Mouse (Mus musculus) liver, embryonic 15.5 days (tissue): Measurements from ENCODE around the gene 6430550D23Rik. TPM values are rescaled to one million over a fixed set of nuclear protein-coding genes. Genes with fewer than 3 reads are reported as not detected.
"Not testable (repeated sequence)": the region's sequence is repeated elsewhere in the genome, so short reads cannot be mapped to it uniquely, and the experiment has no call there.

ENCODE experiments used
- ATAC-seq: fragments of 200-750 bp; cut with Nextera tagmentation; 2 replicates; pipeline ENCODE4 v1.8.0; 2017; ENCODE audit warnings: moderate number of reproducible peaks, mild to moderate bottlenecking, moderate library complexity; ENCODE audit not compliant: insufficient read depth
- H3K27ac ChIP-seq: fragments of 300-500 bp; sonication (generic); replicated peaks from 2 replicates; pipeline ENCODE4 v1.5.1; 2015; ENCODE audit warnings: mild to moderate bottlenecking, inconsistent platforms
- H3K27me3 ChIP-seq: fragments of 300-500 bp; sonication (generic); 2 replicates; pipeline ENCODE4 v1.6.1; 2015; ENCODE audit warnings: mild to moderate bottlenecking, inconsistent platforms
- H3K36me3 ChIP-seq: fragments of 300-500 bp; sonication (generic); replicated peaks from 2 replicates; pipeline ENCODE4 v1.6.1; 2015; ENCODE audit warnings: moderate library complexity, mild to moderate bottlenecking, inconsistent platforms
- H3K4me1 ChIP-seq: fragments of 300-500 bp; sonication (generic); replicated peaks from 2 replicates; pipeline ENCODE4 v1.6.1; 2015; ENCODE audit warnings: inconsistent platforms
- H3K4me2 ChIP-seq: fragments of 300-500 bp; sonication (generic); 2 replicates; pipeline ENCODE4 v1.6.1; 2015; ENCODE audit warnings: moderate library complexity, mild to moderate bottlenecking, inconsistent platforms
- H3K4me3 ChIP-seq: fragments of 300-500 bp; sonication (generic); replicated peaks from 2 replicates; pipeline ENCODE4 v1.5.1; 2015; ENCODE audit warnings: mild to moderate bottlenecking, inconsistent platforms
- H3K9ac ChIP-seq: fragments of 300-500 bp; sonication (generic); 2 replicates; pipeline ENCODE4 v1.6.1; 2015; ENCODE audit warnings: moderate library complexity, mild to moderate bottlenecking, inconsistent platforms
- H3K9me3 ChIP-seq: fragments of 300-500 bp; sonication (generic); replicated peaks from 2 replicates; pipeline ENCODE4 v1.6.1; 2016; ENCODE audit warnings: inconsistent platforms
- WGBS: fragments of 180-500 bp; shearing (Covaris S2); methylation state at CpG from one replicate; pipeline ENCODE4 v1.1.7; 2015; ENCODE audit warnings: mixed read lengths; ENCODE audit not compliant: insufficient replicate concordance; 5-methylcytosine and 5-hydroxymethylcytosine counted together
- polyA plus RNA-seq: library from polyadenylated mRNA; unstranded; fragments of >200 nt; fragmentation: Nextera tagmentation; extraction: Ambion mirVana; gene quantifications from 2 replicates; pipeline ENCODE4 v1.2.1, GENCODE M21; 2015

The 6430550D23Rik gene
- polyA plus RNA-seq, 1 experiment from 2014 or later = 0.90 TPM

DNA sequence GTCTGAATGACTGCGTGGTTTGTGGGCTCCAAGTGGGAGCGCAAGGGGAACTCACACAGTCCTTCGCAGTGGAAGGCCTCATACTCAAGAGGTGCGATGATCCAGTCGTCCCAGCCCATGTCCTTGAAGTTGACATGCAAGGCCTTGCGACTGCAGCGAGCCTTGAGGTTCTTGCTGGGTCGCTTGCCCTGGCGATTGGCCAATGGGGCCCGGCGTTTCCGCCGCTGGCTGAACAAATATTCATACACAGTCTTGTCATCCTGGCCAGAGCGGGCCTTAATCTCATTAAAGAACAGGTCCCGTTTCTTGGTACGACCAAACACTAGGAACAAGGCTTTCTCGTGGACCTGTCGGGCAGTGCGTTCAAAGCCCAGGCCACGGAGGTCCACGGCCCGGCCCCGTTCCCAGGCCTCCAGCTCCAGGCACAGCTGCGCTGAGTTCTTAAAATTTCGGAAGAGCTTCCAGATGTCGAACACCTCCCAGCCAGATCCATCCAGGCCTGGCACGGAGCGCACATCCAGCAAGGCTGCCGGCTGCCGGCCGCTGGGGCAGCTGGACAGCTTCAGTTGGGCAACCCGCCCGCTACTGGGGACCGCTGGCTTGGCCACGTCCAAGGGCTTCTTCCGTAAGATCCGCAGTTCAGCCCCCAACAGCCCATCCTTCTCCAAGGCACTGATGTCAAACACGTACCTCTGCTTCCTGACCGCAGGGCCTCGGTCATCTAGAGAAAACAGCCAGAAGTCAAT, 65.9 kb downstream of the 6430550D23Rik start:
- H3K4me3 ChIP-seq = no peak overlapping the region
- no peak overlapping the region for H3K9ac ChIP-seq
- H3K9me3 ChIP-seq = no peaks in the 10 kb centered on the region
- no peak overlapping the region for H3K27ac ChIP-seq
- WGBS = 83% methylated on average over 40 of the region's 40 CpGs
- H3K4me2 ChIP-seq = no peak overlapping the region
- ATAC-seq = no peak
- H3K4me1 ChIP-seq = peaks cover 10% of the 10 kb centered on the region
- H3K36me3 ChIP-seq = no peaks in the 10 kb centered on the region
- peaks cover 15% of the 10 kb centered on the region; the same call in 1 of the 2 replicates for H3K27me3 ChIP-seq

DNA sequence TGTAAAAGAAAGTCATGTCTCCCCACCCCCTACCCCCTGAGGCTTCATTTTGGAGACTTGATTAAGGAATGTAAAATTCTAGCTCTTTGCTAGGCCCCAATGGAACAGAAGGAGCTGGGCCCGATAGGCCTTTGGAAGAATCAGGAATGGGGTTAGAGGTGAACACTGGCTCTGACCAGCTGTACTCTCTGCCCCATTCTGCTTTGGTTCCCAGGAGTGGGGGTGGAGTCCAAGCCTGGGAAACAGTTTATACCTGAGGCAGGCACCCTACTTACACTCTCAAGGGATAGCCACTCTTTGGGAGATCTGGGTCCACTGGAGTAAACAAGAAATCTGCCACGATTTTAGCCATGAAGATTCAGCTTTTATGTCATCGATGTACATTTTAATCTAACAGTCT, 67.1 kb downstream of the 6430550D23Rik start, which contains the start of gene Gm15557:
TSS of gene Gm15557 (plus strand) at position 48 of the 400 bp plus-strand sequence.
- Histone ChIP-seq H3K36me3 (no peaks in the 10 kb centered on the region), H3K27me3 (peaks cover 15% of the 10 kb centered on the region; the same call in 1 of the 2 replicates), H3K4me1 (no peaks in the 10 kb centered on the region), H3K4me3 (no peak within 1 kb of the TSS), H3K9me3 (no peaks in the 10 kb centered on the region), H3K27ac (no peak within 1 kb of the TSS), H3K4me2 (no peak within 1 kb of the TSS), H3K9ac (no peak within 1 kb of the TSS)
- WGBS = 70% methylated on average over 3 of the region's 3 CpGs
- ATAC-seq = no peak

DNA sequence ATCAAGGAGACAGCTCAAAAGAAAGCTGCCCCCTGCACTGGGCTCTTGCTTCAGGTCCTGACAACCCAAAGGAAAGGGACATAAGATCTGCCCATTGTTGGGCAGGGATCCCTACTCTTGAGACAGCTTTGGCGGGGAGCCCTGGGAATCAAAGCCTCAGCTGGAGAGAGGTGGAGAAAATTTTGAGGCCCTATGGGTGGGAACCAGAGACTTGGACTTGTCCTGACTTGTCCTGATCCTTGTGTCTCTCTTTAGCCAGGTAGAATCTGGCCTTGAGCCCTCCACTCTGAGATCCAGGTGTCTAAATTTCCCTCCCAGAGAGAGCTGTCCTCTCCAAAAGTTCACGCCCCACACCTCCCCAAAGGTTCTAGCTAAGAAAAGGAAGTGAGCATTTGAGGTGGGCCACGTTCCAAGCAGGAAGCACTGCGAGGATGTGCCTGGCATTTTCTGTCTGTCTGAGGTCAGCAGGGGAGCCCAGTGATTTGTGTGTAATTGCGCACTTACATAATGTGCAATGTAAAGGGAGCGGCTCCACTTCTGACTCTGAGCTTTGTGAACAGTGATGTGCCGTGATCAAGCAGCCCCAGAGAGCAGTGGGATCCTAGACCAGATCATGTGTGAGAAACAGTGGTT, 67.8 kb downstream of the 6430550D23Rik start:
- no peaks in the 10 kb centered on the region for H3K36me3 ChIP-seq
- ATAC-seq = no peak
- H3K27ac ChIP-seq = no peak overlapping the region
- no peak overlapping the region for H3K9ac ChIP-seq
- H3K27me3 ChIP-seq = peaks cover 15% of the 10 kb centered on the region; the same call in 1 of the 2 replicates
- WGBS = 53% methylated on average over 7 of the region's 7 CpGs
- H3K4me3 ChIP-seq = no peak overlapping the region
- H3K4me2 ChIP-seq = no peak overlapping the region
- no peaks in the 10 kb centered on the region for H3K9me3 ChIP-seq
- H3K4me1 ChIP-seq = no peaks in the 10 kb centered on the region

DNA sequence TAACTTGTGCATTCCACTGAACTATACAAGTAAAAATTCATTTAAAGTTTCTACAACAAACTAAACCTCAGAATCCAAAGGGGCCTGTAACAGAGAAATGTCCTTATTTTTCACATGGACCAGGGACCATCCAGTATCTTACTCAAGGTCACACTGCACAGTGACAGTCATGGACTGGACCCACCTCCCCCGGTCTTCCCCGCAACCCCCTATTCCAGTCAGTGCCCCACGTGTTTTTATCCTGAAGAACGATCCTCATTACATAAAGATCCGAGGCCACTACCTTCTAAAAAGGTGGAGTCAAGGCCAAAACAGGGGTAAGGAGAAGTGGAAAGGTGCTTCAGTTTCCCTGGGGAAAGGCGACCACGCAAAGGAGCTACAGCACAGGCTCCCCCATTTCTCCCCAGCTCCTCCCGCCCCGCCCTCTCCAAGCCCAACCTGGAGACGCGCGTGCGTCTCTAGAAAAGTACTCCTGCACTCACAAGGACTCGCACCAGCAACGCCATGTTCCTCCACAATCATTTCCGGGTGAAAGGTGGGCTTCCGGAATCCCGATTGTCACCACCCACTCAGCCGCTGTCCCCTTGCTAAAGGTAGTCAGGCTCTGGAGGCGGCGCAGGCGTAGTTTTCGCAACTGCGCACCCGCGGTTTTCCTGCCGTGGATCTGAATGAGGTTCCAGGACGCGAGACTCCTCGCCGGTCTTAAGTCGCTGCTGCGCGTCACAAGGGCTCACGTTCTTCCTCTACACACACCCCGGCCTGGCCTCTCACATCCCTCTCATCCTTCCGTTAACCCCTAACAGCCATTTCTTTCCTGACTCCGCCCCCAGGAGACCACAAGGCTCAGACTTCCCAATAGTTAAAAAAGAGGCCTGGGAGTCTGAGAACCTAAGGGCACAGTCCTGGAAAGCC, 78.0 kb downstream of the 6430550D23Rik start, which contains the start of gene Uqcc1:
TSS of gene Uqcc1 (minus strand) at position 780 of the 912 bp plus-strand sequence.
- Histone ChIP-seq H3K9me3 (no peaks in the 10 kb centered on the region), H3K4me3 (peak within 1 kb of the TSS; percentile 63), H3K4me2 (peak within 1 kb of the TSS; percentile 76), H3K9ac (peak within 1 kb of the TSS; percentile 44), H3K36me3 (no peaks in the 10 kb centered on the region), H3K4me1 (peaks cover 23% of the 10 kb centered on the region), H3K27me3 (no peaks in the 10 kb centered on the region), H3K27ac (peak within 1 kb of the TSS; percentile 74)
- WGBS = under 1% methylated on average over 38 of the region's 38 CpGs
- peak; percentile 94 for ATAC-seq

DNA sequence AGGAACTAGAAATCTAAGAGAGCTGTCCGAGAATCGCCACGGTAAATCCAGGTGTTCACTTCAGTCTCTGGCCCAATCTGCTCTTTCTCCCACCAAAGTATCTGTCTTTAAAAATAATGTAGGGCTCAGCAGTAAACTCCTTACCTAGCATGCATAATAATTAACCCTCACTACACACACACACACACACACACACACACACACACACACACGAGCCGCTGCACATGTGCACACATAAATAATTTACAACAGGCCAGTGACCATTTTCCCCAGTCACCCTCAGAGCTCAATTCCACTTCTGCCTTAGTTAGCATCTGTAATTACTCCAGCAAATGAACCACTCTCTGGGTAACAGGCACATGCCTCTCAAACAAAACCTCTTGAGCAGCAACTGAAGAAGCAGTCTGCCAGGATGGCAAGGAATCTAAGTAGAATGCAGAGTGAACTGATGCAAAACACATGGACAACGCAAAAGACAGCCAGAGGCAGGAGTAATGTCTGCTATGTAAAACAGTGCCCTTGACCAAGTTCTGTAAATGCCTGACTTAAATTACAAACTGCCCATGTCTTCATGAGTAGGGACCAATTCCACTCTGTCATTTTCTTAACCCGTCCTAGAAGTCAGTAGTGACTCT, 78.9 kb downstream of the 6430550D23Rik start:
- no peaks in the 10 kb centered on the region for H3K9me3 ChIP-seq
- H3K27ac ChIP-seq = peak overlapping the region; percentile 74; the same call in 1 of the 2 replicates
- peak overlapping the region; percentile 63 for H3K4me3 ChIP-seq
- peak overlapping the region; percentile 76 for H3K4me2 ChIP-seq
- H3K27me3 ChIP-seq = no peaks in the 10 kb centered on the region
- peak overlapping the region; percentile 44; the same call in 1 of the 2 replicates for H3K9ac ChIP-seq
- peaks cover 23% of the 10 kb centered on the region for H3K4me1 ChIP-seq
- 55% methylated on average over 7 of the region's 7 CpGs for WGBS
- no peak for ATAC-seq
- 0 out of 2 replicates have a peak, but pooled peaks cover 4% of the 10 kb centered on the region for H3K36me3 ChIP-seq

DNA sequence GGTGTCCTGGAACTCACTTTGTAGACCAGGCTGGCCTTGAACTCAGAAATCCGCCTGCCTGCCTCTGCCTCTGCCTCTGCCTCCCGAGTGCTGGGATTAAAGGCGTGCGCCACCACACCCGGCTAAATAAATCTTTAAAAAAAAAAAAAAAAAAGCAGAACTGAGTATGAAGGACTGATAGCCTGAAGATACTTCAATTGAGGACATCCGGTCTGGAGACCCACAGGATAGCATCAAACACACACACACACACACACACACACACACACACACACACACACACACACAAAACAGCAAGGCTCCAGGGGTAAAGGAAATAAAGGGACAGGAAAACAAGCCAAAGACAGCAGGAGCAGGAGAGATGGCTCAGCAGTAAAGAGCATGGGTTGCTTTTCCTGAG, 82.6 kb downstream of the 6430550D23Rik start:
- not testable (repeated sequence) for H3K4me3 ChIP-seq, H3K9ac ChIP-seq, H3K4me2 ChIP-seq, ATAC-seq, H3K27ac ChIP-seq, H3K9me3 ChIP-seq, H3K27me3 ChIP-seq
- 59% methylated on average over 6 of the region's 6 CpGs for WGBS
- H3K4me1 ChIP-seq = peaks cover 17% of the 10 kb centered on the region
- H3K36me3 ChIP-seq = peaks cover 19% of the 10 kb centered on the region; the same call in 1 of the 2 replicates

Other genes starting within 250 kb of the 6430550D23Rik start
- 0.03 TPM in 1 of 2 replicates, not detected in the other for gene Mmp24, start 232.6 kb downstream of the 6430550D23Rik start, polyA plus RNA-seq
- gene BC029722, start 188.6 kb downstream of the 6430550D23Rik start, polyA plus RNA-seq = 4.9 and 5.6 TPM in 2 replicates
- gene Eif6, start 181.1 kb downstream of the 6430550D23Rik start, polyA plus RNA-seq = 131 and 135 TPM in 2 replicates
- gene Fam83c, start 173.1 kb downstream of the 6430550D23Rik start, polyA plus RNA-seq = 0.07 and 0.09 TPM in 2 replicates
- 32.1 and 33.5 TPM in 2 replicates for gene Uqcc1, start 77.7 kb downstream of the 6430550D23Rik start, polyA plus RNA-seq
- gene Gm15557, start 67.2 kb downstream of the 6430550D23Rik start, polyA plus RNA-seq = not detected in 2 replicates
- gene Gdf5, start 62.6 kb downstream of the 6430550D23Rik start, polyA plus RNA-seq = not detected in 2 replicates
- 8.2 and 9.7 TPM in 2 replicates for gene Cep250, start 51.5 kb downstream of the 6430550D23Rik start, polyA plus RNA-seq
- 103 and 122 TPM in 2 replicates for gene Ergic3, start 68 bp upstream of the 6430550D23Rik start, polyA plus RNA-seq
- not detected in 2 replicates for gene Fer1l4, start 45.0 kb upstream of the 6430550D23Rik start, polyA plus RNA-seq
- 0.62 and 1.1 TPM in 2 replicates for gene Spag4, start 57.2 kb upstream of the 6430550D23Rik start, polyA plus RNA-seq
- gene Cpne1, start 104.0 kb upstream of the 6430550D23Rik start, polyA plus RNA-seq = 20.8 and 22.6 TPM in 2 replicates
- gene Rbm12, start 104.0 kb upstream of the 6430550D23Rik start, polyA plus RNA-seq = 7.4 and 9.7 TPM in 2 replicates
- 3.9 and 4.0 TPM in 2 replicates for gene Gm28036, start 119.1 kb upstream of the 6430550D23Rik start, polyA plus RNA-seq
- gene Romo1, start 136.1 kb upstream of the 6430550D23Rik start, polyA plus RNA-seq = 159 and 192 TPM in 2 replicates
- 50.7 and 52.3 TPM in 2 replicates for gene Nfs1, start 136.2 kb upstream of the 6430550D23Rik start, polyA plus RNA-seq
- 207 and 223 TPM in 2 replicates for gene Rbm39, start 172.3 kb upstream of the 6430550D23Rik start, polyA plus RNA-seq
- 10.8 and 14.7 TPM in 2 replicates for gene Phf20, start 188.5 kb upstream of the 6430550D23Rik start, polyA plus RNA-seq